Mouse (Mus musculus) frontal cortex, adult 2 months (tissue): Measurements from ENCODE around the gene Galp. TPM values are rescaled to one million over a fixed set of nuclear protein-coding genes. Genes with fewer than 3 reads are reported as not detected.
"Not testable (repeated sequence)": the region's sequence is repeated elsewhere in the genome, so short reads cannot be mapped to it uniquely, and the experiment has no call there.

Source experiments
- DNase-seq, 2 experiments: peaks; one replicate each; pipeline ENCODE4 v3.0.0; 2022; ENCODE audit warnings: low spot score in 1 of 2; ENCODE audit errors: extremely low spot score in 1 of 2
- polyA plus RNA-seq: library from polyadenylated mRNA; depleted of rRNA; stranded (reverse); fragments of >200 nt; gene quantifications from 2 replicates; pipeline ENCODE4 v1.2.3, GENCODE M21; 2012; rRNA removed

The Galp gene
- polyA plus RNA-seq, 1 experiment: not detected

GRCm38 (mm10) chr7:6252410-6252809 is 55.5 kb downstream of the Galp start, which contains the start of gene Epp13:
TSS of gene Epp13 (plus strand) at chr7:6252710.
- DNase-seq: no peak

DNA sequence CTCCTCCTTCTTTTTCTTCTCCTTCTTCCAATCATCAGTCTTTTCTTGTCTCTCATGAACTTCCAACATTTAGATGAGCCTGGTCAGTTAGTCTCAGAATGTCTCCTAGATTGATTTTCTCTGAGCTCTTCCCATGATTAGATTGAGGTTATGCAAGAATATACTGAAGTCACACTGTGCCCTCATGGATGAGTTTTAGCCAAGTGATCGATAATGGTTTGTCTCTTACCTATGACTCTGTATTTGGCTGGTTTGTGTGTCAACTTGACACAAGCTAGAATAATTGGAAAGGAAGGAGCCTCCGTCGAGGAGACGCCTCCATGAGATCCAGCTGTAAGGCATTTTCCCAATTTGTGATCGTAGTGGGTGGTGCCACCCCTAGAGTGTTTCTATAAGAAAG is 57.6 kb downstream of the Galp start:
- DNase-seq: no peak

DNA sequence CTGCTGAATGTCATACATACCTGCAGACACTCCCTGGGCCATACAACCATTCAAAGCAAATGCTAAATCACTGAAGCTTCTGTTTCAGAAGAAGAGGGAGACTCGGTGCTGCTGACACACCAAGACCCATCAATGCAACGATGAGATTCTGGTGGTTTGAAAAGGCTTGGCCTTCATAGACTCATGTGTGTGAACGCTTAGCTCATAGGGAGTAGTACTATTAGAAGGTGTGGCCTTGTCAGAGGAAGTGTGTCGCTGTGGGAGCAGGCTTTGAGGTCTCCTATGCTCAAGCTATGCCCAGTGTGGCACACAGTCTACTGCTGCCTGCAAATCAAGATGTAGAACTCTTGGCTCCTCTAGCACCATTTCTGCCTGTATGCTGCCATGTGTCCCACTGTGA is 60.5 kb downstream of the Galp start:
- DNase-seq: no peak

DNA sequence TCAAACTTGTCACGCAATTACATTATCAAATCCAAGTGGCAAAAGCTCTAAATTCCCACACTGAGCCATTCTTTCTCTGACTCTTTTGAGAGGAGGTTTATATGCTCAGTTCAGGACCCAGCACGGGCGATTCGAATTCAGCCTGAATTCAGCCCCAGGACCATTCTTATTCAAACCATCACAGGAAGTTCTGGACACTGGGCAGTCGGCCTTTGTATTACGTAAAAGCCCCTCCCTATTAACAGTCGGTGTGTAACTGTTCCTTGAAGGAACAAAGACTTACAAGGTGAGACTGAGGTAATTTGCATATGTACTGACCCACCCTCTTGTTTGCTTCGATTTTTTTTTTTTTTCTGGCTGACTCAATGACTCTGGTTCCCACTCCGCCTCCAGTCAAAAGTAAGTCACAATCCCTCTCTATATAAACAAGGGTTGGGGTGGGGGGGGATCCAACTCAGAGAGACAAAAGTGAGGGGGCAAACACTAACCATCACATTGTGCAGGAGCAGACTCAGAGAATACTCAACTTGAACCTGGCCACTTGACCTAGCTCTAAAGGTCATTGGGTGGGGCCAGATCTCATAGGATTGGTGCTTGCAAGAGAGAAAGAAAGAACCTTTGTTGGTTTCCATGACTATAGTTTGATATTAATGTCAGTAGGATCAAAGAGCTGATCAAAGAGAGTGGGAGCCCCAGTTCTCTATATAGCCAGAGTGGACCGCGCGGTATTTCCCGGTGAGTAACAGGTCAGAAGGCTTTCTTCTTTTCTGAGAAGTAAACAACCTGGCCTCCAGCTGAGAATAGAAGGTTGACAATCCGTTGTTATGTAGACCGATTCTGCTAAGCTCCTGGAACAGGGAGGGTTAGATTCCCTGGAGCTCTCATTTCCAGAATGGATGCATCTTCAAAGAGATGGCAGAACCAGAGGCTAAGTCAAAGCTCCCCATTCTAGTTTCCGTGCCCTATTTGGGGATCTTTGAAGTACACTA is 61.6 kb downstream of the Galp start:
- DNase-seq: no peak

GRCm38 (mm10) chr7:6260004-6260403 is 63.1 kb downstream of the Galp start:
- not testable (repeated sequence) for DNase-seq

GRCm38 (mm10) chr7:6262120-6262519 is 65.2 kb downstream of the Galp start:
- no peak for DNase-seq

GRCm38 (mm10) chr7:6262984-6263383 is 66.1 kb downstream of the Galp start:
- no peak for DNase-seq

GRCm38 (mm10) chr7:6265695-6266094 is 68.8 kb downstream of the Galp start:
- no peak for DNase-seq

Other genes starting within 250 kb of the Galp start
- not detected in 2 replicates for gene Vmn1r65, start 186.1 kb upstream of the Galp start, polyA plus RNA-seq
- gene Nlrp4c, start 151.9 kb upstream of the Galp start, polyA plus RNA-seq: not detected in 2 replicates
- 33.4 and 33.9 TPM in 2 replicates for gene Zfp787, start 41.1 kb upstream of the Galp start, polyA plus RNA-seq
- gene Zfp444, start 24.9 kb upstream of the Galp start, polyA plus RNA-seq: 49.2 and 50.3 TPM in 2 replicates
- not detected in 2 replicates for gene Zscan5b, start 25.2 kb downstream of the Galp start, polyA plus RNA-seq
- gene Epp13, start 55.6 kb downstream of the Galp start, polyA plus RNA-seq: not detected in 2 replicates
- gene Zfp667, start 89.5 kb downstream of the Galp start, polyA plus RNA-seq: 7.3 and 7.6 TPM in 2 replicates
- gene Zfp583, start 134.2 kb downstream of the Galp start, polyA plus RNA-seq: 6.8 and 8.1 TPM in 2 replicates
- gene Gm3854, start 146.7 kb downstream of the Galp start, polyA plus RNA-seq: 4.0 and 5.0 TPM in 2 replicates
- gene Zfp78, start 166.2 kb downstream of the Galp start, polyA plus RNA-seq: 2.6 and 3.3 TPM in 2 replicates
- 9.7 and 13.7 TPM in 2 replicates for gene Zfp28, start 186.2 kb downstream of the Galp start, polyA plus RNA-seq
- 7.0 and 8.9 TPM in 2 replicates for gene Smim17, start 201.6 kb downstream of the Galp start, polyA plus RNA-seq
- 0.21 and 0.24 TPM in 2 replicates for gene Gm20715, start 213.2 kb downstream of the Galp start, polyA plus RNA-seq
- gene Olfr1344, start 241.6 kb downstream of the Galp start, polyA plus RNA-seq: 3.4 TPM in 2 replicates